Mouse (Mus musculus) erythroblast, embryonic 14.5 days (primary cell): ENCODE measurements around the gene Camkk1.

Experiments used
- GATA1 ChIP-seq: IDR thresholded peaks from 2 replicates; pipeline ENCODE4 v1.6.1; 2012; ENCODE audit warnings: low read length, inconsistent platforms, mixed read lengths
- TAL1 ChIP-seq: IDR thresholded peaks from 3 replicates; pipeline ENCODE4 v1.6.1; 2012; ENCODE audit warnings: low read length, inconsistent platforms, mixed read lengths

- no peak for TF ChIP-seq GATA1
- TF ChIP-seq TAL1, result no peak
Measured at GRCm38 (mm10) chr11:72986745-72987144, 32.1 kb upstream of the Camkk1 start.
